Mouse (Mus musculus) heart, embryonic 12.5 days (tissue): ENCODE measurements around the gene Lmbr1l. TPM values are rescaled to one million over a fixed set of nuclear protein-coding genes. Genes with fewer than 3 reads are reported as not detected.

Experiments used
- ATAC-seq: fragments of 200-750 bp; cut with Nextera tagmentation; 2 replicates; pipeline ENCODE4 v1.8.0; 2017; ENCODE audit warnings: moderate TSS enrichment, moderate library complexity; ENCODE audit not compliant: insufficient number of reproducible peaks, low FRiP score
- H3K27ac ChIP-seq: fragments of 300-500 bp; sonication (generic); 2 replicates; pipeline ENCODE4 v1.5.1; 2016; ENCODE audit warnings: mild to moderate bottlenecking, moderate library complexity; ENCODE audit not compliant: poor library complexity, severe bottlenecking
- H3K27me3 ChIP-seq: fragments of 300-500 bp; sonication (generic); replicated peaks from 2 replicates; pipeline ENCODE4 v1.6.1; 2016; ENCODE audit warnings: mild to moderate bottlenecking, moderate library complexity
- H3K36me3 ChIP-seq: fragments of 300-500 bp; sonication (generic); 2 replicates; pipeline ENCODE4 v1.6.1; 2016; ENCODE audit warnings: mild to moderate bottlenecking, moderate library complexity
- H3K4me1 ChIP-seq: fragments of 300-500 bp; sonication (generic); replicated peaks from 2 replicates; pipeline ENCODE4 v1.6.1; 2016; ENCODE audit warnings: mild to moderate bottlenecking
- H3K4me2 ChIP-seq: fragments of 300-500 bp; sonication (generic); 2 replicates; pipeline ENCODE4 v1.6.1; 2016; ENCODE audit warnings: mild to moderate bottlenecking, moderate library complexity
- H3K4me3 ChIP-seq: fragments of 300-500 bp; sonication (generic); 2 replicates; pipeline ENCODE4 v1.5.1; 2016; ENCODE audit warnings: mild to moderate bottlenecking
- H3K9ac ChIP-seq: fragments of 300-500 bp; sonication (generic); 2 replicates; pipeline ENCODE4 v1.6.1; 2016; ENCODE audit warnings: mild to moderate bottlenecking, moderate library complexity
- H3K9me3 ChIP-seq: fragments of 300-500 bp; sonication (generic); replicated peaks from 2 replicates; pipeline ENCODE4 v1.6.1; 2016; ENCODE audit warnings: mild to moderate bottlenecking, moderate library complexity
- WGBS: fragments of 180-500 bp; shearing (Covaris S2); methylation state at CpG from one replicate; pipeline ENCODE4 v1.1.7; 2016; 5-methylcytosine and 5-hydroxymethylcytosine counted together
- polyA plus RNA-seq: library from polyadenylated mRNA; unstranded; fragments of >200 nt; fragmentation: Nextera tagmentation; extraction: Ambion mirVana; gene quantifications from 2 replicates; pipeline ENCODE4 v1.2.1, GENCODE M21; 2016

Lmbr1l gene
- polyA plus RNA-seq: 16.9 and 17.2 TPM in 2 replicates

DNA sequence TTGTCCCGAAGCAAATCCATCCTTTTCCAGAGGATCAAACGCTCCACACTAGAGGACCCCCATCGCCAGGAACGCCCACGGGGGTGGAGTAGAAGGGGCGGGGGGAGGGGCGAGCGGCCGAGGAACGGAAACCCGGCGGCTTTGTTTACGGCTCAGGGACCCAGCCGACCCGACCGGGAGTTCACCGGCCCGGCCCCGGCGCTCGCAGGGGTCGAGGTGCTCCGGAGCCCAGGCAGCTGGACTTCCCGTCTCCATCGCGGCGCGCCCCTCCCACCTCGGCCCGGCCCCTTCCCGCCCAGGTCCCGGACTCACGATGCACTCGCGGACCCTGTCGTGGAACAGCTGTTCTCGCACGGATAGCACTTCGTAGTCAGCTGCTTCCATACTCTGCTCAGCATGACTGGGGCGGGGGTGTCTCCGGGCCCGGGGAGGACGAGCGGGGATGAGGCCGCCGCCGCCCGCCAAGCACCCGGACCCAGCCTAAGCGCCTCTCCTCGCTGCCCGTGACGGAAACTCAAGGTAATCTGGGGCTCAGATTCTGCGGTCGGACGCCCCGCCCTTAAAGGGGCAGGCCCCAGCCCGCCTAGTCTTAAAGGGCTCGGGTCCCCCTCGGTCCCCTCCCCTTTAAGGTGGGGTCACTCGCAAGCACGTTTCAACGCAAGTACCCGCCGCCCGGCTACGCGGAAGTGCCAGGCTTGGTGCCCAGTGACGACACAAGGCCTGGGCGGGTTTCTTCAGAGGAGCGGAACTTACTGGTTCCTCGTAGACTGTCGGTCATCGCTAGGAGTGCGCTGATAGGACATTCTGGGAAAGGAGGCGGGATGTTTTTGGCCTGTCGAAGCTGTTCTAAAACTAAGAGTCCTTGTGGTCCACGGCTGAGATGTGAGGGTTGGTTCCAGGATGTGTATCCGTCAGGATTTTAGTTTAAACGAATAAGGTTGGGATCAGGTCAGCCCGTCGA, at the start of gene Lmbr1l:
Gene Lmbr1l, minus strand, starts transcription at position 694 of the 961 bp plus-strand sequence.
- under 1% methylated on average over 82 of the region's 82 CpGs for WGBS

DNA sequence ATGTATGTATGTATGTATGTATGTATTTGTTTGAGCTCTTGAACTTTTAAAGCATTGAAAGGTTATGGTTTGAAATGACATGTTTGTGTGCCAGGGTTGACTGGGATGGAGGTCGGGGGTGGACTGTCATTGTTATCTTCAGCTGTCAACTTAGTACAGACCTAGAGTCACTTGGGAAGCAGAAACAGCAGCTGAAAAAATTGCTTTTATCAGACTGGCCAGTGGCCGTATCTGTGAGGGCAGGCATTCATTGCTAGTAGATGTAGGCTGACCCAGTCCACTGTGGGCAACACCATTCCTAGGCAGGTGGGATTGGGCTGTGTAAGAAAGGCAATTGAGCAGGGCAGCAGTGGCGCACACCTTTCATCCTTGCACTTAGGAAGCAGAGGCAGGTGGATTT, 41.5 kb upstream of the Lmbr1l start:
- H3K9me3 ChIP-seq: no peaks in the 10 kb centered on the region
- WGBS: 41% methylated on average over 3 of the region's 3 CpGs
- no peaks in the 10 kb centered on the region for H3K27me3 ChIP-seq
- no peak overlapping the region for H3K27ac ChIP-seq
- no peaks in the 10 kb centered on the region for H3K36me3 ChIP-seq
- no peak for ATAC-seq
- peaks cover 9% of the 10 kb centered on the region for H3K4me1 ChIP-seq
- no peak overlapping the region for H3K4me2 ChIP-seq
- H3K9ac ChIP-seq: no peak overlapping the region
- no peak overlapping the region for H3K4me3 ChIP-seq

More for the DNA sequence above, at the start of gene Lmbr1l:
- peak within 1 kb of the TSS; percentile 96 for H3K27ac ChIP-seq
- H3K27me3 ChIP-seq: no peaks in the 10 kb centered on the region
- peak within 1 kb of the TSS; percentile 83 for H3K4me3 ChIP-seq
- H3K4me2 ChIP-seq: peak within 1 kb of the TSS; percentile 79
- H3K4me1 ChIP-seq: peaks cover 22% of the 10 kb centered on the region
- H3K9me3 ChIP-seq: no peaks in the 10 kb centered on the region
- peak; percentile 97 for ATAC-seq
- peaks cover 17% of the 10 kb centered on the region for H3K36me3 ChIP-seq
- H3K9ac ChIP-seq: peak within 1 kb of the TSS; percentile 84

DNA sequence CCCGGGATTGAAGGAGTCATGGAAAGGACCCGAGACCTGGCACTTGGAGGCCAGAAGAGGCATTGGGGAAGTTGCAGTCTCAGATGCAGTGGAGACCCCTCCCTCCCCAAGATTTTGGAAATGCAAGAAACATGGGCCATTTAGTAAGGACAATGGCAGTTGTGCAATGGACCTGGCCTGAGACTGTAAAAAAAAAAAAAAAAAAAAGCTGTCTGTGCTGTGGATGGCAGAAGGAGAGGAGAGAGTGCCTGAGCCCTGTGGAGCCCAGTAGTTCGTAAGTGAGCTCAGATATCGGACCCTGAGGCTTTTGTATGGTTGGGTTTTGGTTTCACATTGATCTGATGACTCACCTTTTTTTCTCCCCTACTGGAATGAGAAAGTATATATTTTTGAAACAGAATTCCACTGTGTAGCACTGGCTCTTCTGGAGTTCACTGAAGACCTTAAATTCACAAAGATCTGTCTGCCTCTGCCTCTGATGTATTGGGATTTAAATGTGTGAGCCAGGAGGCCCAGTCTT, 40.9 kb upstream of the Lmbr1l start:
- Histone ChIP-seq H3K9ac (no peak overlapping the region), H3K4me1 (peaks cover 14% of the 10 kb centered on the region), H3K4me2 (no peak overlapping the region), H3K36me3 (no peaks in the 10 kb centered on the region), H3K4me3 (no peak overlapping the region), H3K9me3 (no peaks in the 10 kb centered on the region), H3K27ac (no peak overlapping the region), H3K27me3 (no peaks in the 10 kb centered on the region)
- 91% methylated on average over 4 of the region's 4 CpGs for WGBS
- ATAC-seq: no peak

DNA sequence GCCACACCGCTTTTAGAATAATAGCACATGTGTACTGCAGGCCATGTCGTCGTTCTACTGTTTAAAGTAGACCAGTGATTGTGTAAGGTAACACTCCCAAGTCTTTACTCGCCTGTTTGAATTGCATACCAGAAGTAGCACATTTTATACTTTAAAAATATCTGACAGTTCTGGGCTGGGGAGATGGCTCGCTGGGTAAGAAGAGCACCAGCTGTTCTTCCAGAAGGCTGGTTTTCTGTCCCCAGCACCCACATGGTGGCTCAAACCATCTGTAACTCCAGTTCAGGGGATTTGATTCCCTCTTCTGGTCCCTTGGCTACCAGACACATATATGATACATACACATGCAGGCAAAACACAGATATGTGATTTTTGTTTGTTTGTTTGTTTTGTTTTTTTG, 39.4 kb upstream of the Lmbr1l start:
- H3K9ac ChIP-seq: no peak overlapping the region
- no peak for ATAC-seq
- WGBS: 80% methylated on average over 5 of the region's 5 CpGs
- H3K27me3 ChIP-seq: no peaks in the 10 kb centered on the region
- no peak overlapping the region for H3K27ac ChIP-seq
- no peak overlapping the region for H3K4me2 ChIP-seq
- H3K36me3 ChIP-seq: no peaks in the 10 kb centered on the region
- H3K9me3 ChIP-seq: no peaks in the 10 kb centered on the region
- no peak overlapping the region for H3K4me3 ChIP-seq
- peaks cover 15% of the 10 kb centered on the region for H3K4me1 ChIP-seq

DNA sequence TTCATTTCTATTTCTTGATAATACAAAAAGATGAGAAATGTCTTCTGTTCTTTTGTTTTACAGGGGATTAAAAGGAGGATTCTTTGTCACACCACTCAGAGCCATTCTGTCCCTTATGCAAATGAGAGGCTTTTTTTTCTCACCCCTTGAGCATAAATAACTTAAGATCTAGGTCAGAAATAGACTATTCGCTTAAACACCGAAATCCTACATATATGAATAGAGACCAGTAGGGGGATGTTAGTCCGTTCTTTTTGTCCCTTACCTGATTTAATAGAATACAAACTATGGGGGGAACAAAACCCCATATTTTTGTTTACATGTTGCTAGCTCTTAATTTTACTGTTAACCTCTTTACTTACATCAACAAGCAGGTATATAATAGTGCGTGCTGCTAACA, 38.0 kb upstream of the Lmbr1l start:
- no peak overlapping the region for H3K4me2 ChIP-seq
- peaks cover 2% of the 10 kb centered on the region; the same call in 1 of the 2 replicates for H3K36me3 ChIP-seq
- H3K9ac ChIP-seq: no peak overlapping the region
- H3K27ac ChIP-seq: no peak overlapping the region
- no peaks in the 10 kb centered on the region for H3K27me3 ChIP-seq
- H3K4me3 ChIP-seq: no peak overlapping the region
- WGBS: 89% methylated on average over 4 of the region's 4 CpGs
- peaks cover 21% of the 10 kb centered on the region for H3K4me1 ChIP-seq
- no peak for ATAC-seq
- no peaks in the 10 kb centered on the region for H3K9me3 ChIP-seq

DNA sequence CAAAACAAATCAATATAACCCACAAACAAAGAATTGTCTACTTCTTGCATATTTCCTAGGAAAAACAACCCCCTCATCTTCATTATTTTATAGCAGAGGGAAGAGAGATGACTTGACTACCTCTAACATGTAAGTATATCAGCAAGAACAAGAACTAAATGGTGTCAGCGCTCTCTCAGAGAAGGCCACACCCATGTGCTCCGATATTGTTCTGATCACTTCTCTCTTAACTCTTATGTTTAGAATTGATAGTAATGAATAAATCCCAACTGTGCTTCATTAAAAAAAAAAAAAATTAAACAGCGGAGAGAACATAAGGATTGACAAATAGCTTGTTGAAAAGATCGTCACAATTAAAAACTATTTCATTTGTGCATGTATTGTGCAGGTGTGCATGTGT, 37.3 kb upstream of the Lmbr1l start:
- no peak for ATAC-seq
- H3K27me3 ChIP-seq: no peaks in the 10 kb centered on the region
- peak overlapping the region; percentile 59; the same call in 1 of the 2 replicates for H3K4me2 ChIP-seq
- H3K4me3 ChIP-seq: no peak overlapping the region
- no peak overlapping the region for H3K27ac ChIP-seq
- H3K4me1 ChIP-seq: peaks cover 21% of the 10 kb centered on the region
- no peak overlapping the region for H3K9ac ChIP-seq
- peaks cover 5% of the 10 kb centered on the region; the same call in 1 of the 2 replicates for H3K36me3 ChIP-seq
- H3K9me3 ChIP-seq: no peaks in the 10 kb centered on the region
- 88% methylated on average over 4 of the region's 4 CpGs for WGBS

DNA sequence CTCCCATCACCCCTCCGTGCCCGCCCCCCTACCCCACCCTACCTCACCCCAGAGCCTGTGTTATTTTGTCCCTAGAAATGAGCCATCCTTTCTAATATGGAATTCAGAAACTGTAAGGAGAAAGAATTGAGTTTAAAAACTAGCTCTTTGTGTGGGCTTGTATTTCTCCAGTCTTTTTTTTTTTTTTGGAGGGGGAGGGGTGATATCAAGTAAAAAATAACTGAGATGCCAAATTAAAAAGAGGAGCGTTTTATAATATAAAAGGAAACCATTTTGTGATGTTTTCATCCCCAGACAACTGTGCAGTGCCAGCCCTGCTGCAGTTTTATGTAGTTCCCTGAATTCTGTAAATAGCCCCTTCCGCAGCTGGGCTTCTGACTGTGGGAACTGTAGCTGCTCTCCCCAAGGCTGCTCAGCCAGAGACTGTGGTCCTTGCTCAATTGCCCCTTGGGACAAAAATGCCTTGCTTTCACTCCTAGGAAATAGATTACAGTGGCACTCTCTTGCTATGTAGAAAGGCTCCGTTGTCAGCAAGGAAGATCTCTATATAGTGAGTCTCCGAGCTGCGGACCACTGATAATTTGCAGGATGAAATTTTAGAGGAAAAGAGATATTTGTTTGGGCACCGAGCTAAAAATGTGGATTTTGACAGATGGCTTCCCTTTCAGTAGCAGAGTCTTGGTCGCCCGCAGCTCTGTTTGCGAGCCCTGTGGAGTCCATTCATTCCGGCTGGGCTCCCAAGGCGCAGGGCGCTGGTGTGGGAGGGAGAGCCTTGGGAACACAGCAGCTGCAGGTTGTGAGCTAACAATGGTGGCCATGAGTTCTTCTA, 36.6 kb upstream of the Lmbr1l start:
- Histone ChIP-seq H3K4me1 (peaks cover 19% of the 10 kb centered on the region), H3K4me2 (peak overlapping the region; percentile 59), H3K36me3 (peaks cover 7% of the 10 kb centered on the region), H3K27ac (peak overlapping the region; percentile 76), H3K4me3 (peak overlapping the region; percentile 27), H3K9me3 (no peaks in the 10 kb centered on the region), H3K27me3 (no peaks in the 10 kb centered on the region), H3K9ac (peak overlapping the region; percentile 24; the same call in 1 of the 2 replicates)
- WGBS: 28% methylated on average over 14 of the region's 14 CpGs
- ATAC-seq: no peak

DNA sequence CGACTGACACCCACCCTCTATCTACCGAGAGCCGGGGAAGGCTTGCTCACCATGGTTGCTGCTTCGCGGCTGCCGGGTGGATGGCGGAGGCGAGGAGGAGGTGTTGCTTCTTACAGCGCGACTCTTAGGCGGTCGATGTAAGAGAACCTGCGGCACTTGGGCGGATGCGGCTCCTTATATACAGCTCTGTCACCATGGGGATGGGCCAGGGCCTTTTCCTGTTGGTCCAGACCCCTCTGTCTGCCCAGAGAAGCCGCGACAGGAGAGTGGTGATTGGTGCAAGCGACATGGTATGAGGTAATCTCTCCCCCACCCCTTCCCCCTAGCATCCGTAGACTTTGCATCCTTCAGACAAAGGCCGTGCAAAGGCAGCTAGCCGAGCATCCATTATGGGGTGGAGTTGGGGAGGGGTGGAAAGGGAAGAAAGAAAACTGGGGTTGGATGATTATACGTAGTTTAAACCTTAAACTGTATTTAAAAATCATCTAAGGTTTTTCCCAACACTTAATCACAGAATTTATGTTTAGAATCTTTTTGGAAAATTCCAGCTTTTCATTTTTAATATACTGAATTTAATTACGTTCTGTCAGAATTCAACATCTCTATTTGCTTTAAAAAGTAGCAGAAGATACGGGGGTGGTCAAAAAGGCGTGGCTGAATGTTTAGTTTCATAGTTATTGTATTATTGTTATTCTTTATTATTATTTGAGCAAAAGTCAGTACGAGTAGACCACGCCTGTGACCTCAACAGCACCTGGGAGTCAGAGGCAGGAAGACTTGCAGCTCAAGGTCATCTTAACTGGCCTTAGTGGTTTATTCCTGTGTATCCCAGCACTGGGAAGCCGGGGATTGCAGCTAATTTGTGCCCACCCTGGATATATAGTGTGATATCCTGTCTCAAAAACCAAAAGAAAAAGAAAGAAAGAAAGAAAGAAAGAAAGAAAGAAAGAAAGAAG, 35.6 kb upstream of the Lmbr1l start, which contains the start of the genes Gm49450 and Tuba1a:
Gene Gm49450, minus strand, starts transcription at position 151 of the 956 bp plus-strand sequence.
Gene Tuba1a, minus strand, starts transcription at position 303 of the 956 bp plus-strand sequence.
- Histone ChIP-seq H3K27me3 (no peaks in the 10 kb centered on the region), H3K4me2 (peak within 1 kb of the TSS; percentile 90), H3K4me3 (peak within 1 kb of the TSS; percentile 99), H3K36me3 (peaks cover 14% of the 10 kb centered on the region), H3K27ac (peak within 1 kb of the TSS; percentile 99), H3K4me1 (peaks cover 18% of the 10 kb centered on the region), H3K9me3 (no peaks in the 10 kb centered on the region), H3K9ac (peak within 1 kb of the TSS; percentile 98)
- 7% methylated on average over 28 of the region's 28 CpGs for WGBS
- ATAC-seq: peak; percentile 97

DNA sequence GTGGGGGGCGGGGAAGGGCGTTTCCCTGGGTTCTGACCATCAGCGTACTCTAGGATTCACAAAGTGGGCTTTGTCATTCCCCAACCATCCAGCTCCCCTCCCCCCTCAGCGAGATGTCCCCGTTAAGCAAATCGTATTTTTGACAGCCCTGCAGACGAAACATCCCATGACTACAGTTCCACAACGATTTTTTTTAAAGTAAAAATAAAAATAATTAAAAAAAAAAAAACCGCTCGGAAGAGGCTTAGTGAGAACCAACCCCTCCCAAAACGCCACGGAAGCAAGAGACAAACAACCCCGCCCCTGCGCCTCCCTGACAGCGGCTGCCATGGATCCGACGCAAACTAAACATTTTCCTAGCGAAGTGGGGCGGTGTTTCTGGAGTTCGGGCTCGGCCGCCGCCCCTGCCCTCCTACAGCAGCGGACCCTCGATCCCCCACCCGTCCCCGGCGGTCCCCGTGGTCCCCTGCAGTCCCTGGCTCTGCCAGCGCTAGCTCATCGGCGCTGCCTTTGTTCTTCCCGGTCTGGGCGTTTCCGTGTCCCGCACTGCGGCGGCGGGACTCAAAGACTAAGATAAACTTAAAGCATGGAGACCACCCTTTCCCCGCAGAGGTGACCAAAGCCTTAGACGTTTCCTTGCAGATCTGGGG, 34.8 kb upstream of the Lmbr1l start:
- peak; percentile 80 for ATAC-seq
- peak overlapping the region; percentile 99 for H3K4me3 ChIP-seq
- H3K4me2 ChIP-seq: peak overlapping the region; percentile 90
- H3K36me3 ChIP-seq: peaks cover 14% of the 10 kb centered on the region
- H3K4me1 ChIP-seq: peaks cover 18% of the 10 kb centered on the region
- H3K9ac ChIP-seq: peak overlapping the region; percentile 98
- no peaks in the 10 kb centered on the region for H3K9me3 ChIP-seq
- no peaks in the 10 kb centered on the region for H3K27me3 ChIP-seq
- H3K27ac ChIP-seq: peak overlapping the region; percentile 99
- under 1% methylated on average over 41 of the region's 41 CpGs for WGBS
